Comparison of ENCODE assay signal across 21 mouse cellular contexts in the genomic region with DNA sequence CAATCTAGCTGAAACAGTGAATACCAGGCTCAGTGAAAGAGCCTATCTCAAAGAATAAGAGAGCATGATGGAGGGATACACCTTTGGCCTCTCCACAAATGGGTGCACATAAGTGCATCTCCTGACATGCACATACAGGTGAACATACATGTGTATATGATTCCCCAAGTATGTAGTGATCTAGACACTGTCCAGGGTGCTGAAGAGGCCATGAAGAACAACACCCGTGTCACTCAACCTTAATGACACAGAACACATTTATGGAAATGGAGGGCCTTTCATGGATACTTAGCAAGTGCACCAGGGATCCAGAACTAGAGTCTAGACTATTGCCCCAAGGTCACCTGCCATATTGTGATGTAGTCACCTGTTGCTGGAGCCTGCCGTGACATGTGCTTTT. TPM values are rescaled to one million over a fixed set of nuclear protein-coding genes. Genes with fewer than 3 reads are reported as not detected.
DNase-seq lines count a peak whose midpoint lies in the region; ATAC-seq and TF ChIP-seq lines count a peak whose summit lies in the region.
"Had no signal": no experiment of that assay in that cellular context is flagged by ENCODE, and none has a peak within 500 bp of the region (broad histone marks: within the 10 kb centered on the region; RNA-seq: fewer than 3 reads in every experiment).

No protein-coding gene starts in this region.

- ATAC-seq in forebrain, embryonic 15.5 days (replicated peaks): no peak
- ATAC-seq in liver, embryonic 12.5 days: no peak
- no peak for ATAC-seq in megakaryocyte, adult 5-6 weeks (ENCODE audit: poor library complexity, severe bottlenecking)
- ATAC-seq: activated CD4-positive, CD25-positive, alpha-beta regulatory T cell, adult 4 months had no signal

- no peaks in the 10 kb centered on the region for H3K27me3 ChIP-seq in forebrain, embryonic 15.5 days
- H3K27me3 ChIP-seq in forebrain, embryonic 10.5 days (ENCODE audit: poor library complexity, severe bottlenecking): no peaks in the 10 kb centered on the region
- no peaks in the 10 kb centered on the region for H3K27me3 ChIP-seq in liver, embryonic 12.5 days (replicated peaks)
- H3K27me3 ChIP-seq: heart, embryonic 12.5 days; liver, embryonic 15.5 days; neural tube, embryonic 12.5 days had no signal

- H3K4me1 ChIP-seq in forebrain, embryonic 15.5 days: peaks cover 22% of the 10 kb centered on the region
- peaks cover 23% of the 10 kb centered on the region for H3K4me1 ChIP-seq in forebrain, embryonic 10.5 days
- no peaks in the 10 kb centered on the region for H3K4me1 ChIP-seq in liver, embryonic 12.5 days
- H3K4me1 ChIP-seq: heart, embryonic 12.5 days; liver, embryonic 15.5 days had no signal

- H3K9me3 ChIP-seq in forebrain, embryonic 15.5 days: no peaks in the 10 kb centered on the region
- H3K9me3 ChIP-seq in forebrain, embryonic 10.5 days: no peaks in the 10 kb centered on the region
- no peaks in the 10 kb centered on the region for H3K9me3 ChIP-seq in liver, embryonic 12.5 days (replicated peaks)
- H3K9me3 ChIP-seq: heart, embryonic 12.5 days; liver, embryonic 15.5 days; neural tube, embryonic 12.5 days had no signal

- TF ChIP-seq CTCF in left cerebral cortex, adult 2 months (IDR thresholded peaks at IDR 0.05): no peak

- H3K36me3 ChIP-seq in forebrain, embryonic 15.5 days: no peaks in the 10 kb centered on the region
- no peaks in the 10 kb centered on the region for H3K36me3 ChIP-seq in forebrain, embryonic 10.5 days (replicated peaks)
- H3K36me3 ChIP-seq in liver, embryonic 12.5 days: no peaks in the 10 kb centered on the region
- H3K36me3 ChIP-seq: heart, embryonic 12.5 days; liver, embryonic 15.5 days; neural tube, embryonic 12.5 days had no signal

- no peak overlapping the region for H3K4me3 ChIP-seq in forebrain, embryonic 15.5 days
- no peak overlapping the region for H3K4me3 ChIP-seq in forebrain, embryonic 10.5 days
- no peak overlapping the region for H3K4me3 ChIP-seq in left cerebral cortex, adult 2 months
- no peak overlapping the region for H3K4me3 ChIP-seq in liver, embryonic 12.5 days
- H3K4me3 ChIP-seq: heart, embryonic 12.5 days; liver, embryonic 15.5 days; neural tube, embryonic 12.5 days had no signal

- intact Hi-C loops in left cerebral cortex, adult 2 months (cut with DNase I): loop anchor here (5.0 kb wide), 1 partner anchor 239 kb away; no protein-coding TSS in a partner anchor
- intact Hi-C loops in left cerebral cortex, postnatal 36 days (cut with DNase I): no loop called here

- no peak for DNase-seq in forebrain, embryonic 10.5 days (ENCODE audit: extremely low spot score, low spot score)
- DNase-seq in left cerebral cortex, adult 2 months (ENCODE audit: extremely low spot score in 1 of 2, low spot score in 2 of 2): no peak
- no peak for DNase-seq in left cerebral cortex, postnatal 36 days (ENCODE audit: low spot score in 2 of 2)
- peak; percentile 23 for DNase-seq in NIH3T3 (ENCODE audit: low read depth)
- DNase-seq in forelimb bud, embryonic 11.5 days (ENCODE audit: low read depth, low spot score): peak; percentile 42
- DNase-seq: cerebellum, adult 11 months; cerebellum, postnatal 25 days; gastrocnemius, postnatal 36 days; heart, postnatal 36 days; lung, postnatal 36 days; right cerebral cortex, postnatal 4 days had no signal

- H3K27ac ChIP-seq in forebrain, embryonic 15.5 days (replicated peaks): peak overlapping the region; percentile 48
- no peak overlapping the region for H3K27ac ChIP-seq in forebrain, embryonic 10.5 days
- H3K27ac ChIP-seq in left cerebral cortex, adult 2 months: peak overlapping the region; percentile 78
- no peak overlapping the region for H3K27ac ChIP-seq in liver, embryonic 12.5 days
- H3K27ac ChIP-seq: liver, embryonic 15.5 days; neural tube, embryonic 12.5 days had no signal

- WGBS in forebrain, embryonic 15.5 days: 89% methylated on average over 2 of the region's 2 CpGs
- WGBS in forebrain, embryonic 10.5 days: 89% methylated on average over 2 of the region's 2 CpGs
- WGBS in liver, embryonic 12.5 days (ENCODE audit: insufficient replicate concordance): 64% methylated on average over 2 of the region's 2 CpGs

- H3K4me2 ChIP-seq in forebrain, embryonic 15.5 days (replicated peaks): no peak overlapping the region
- H3K4me2 ChIP-seq in liver, embryonic 12.5 days: no peak overlapping the region
- H3K4me2 ChIP-seq: heart, embryonic 12.5 days; liver, embryonic 15.5 days; neural tube, embryonic 12.5 days had no signal

- no peak overlapping the region for H3K9ac ChIP-seq in forebrain, embryonic 15.5 days (replicated peaks)
- no peak overlapping the region for H3K9ac ChIP-seq in liver, embryonic 12.5 days
- H3K9ac ChIP-seq: heart, embryonic 12.5 days; liver, embryonic 15.5 days; neural tube, embryonic 12.5 days had no signal

RNA-seq across cellular contexts. Expression of a gene that starts 56.9 kb away (rescaled TPM):
- polyA plus RNA-seq in forebrain, embryonic 15.5 days (2015; fragmentation: Nextera tagmentation; extraction: Ambion mirVana): not detected in 2 replicates
- not detected in 2 replicates for polyA plus RNA-seq in forebrain, embryonic 10.5 days (2016; fragmentation: Nextera tagmentation; extraction: Ambion mirVana)
- 1 to 10 TPM; 1.2 to 1.4 TPM for total RNA-seq in left cerebral cortex, adult 2 months (2021)
- total RNA-seq in left cerebral cortex, postnatal 36 days (2021): not detected
- polyA plus RNA-seq in liver, embryonic 12.5 days (2016; fragmentation: Nextera tagmentation; extraction: Ambion mirVana): not detected in 2 replicates
- total RNA-seq in megakaryocyte, adult 5-6 weeks (2015): not detected in 2 replicates
- not detected in 2 replicates for total RNA-seq in megakaryocyte, adult 5-6 weeks (2017)
- total RNA-seq: adrenal gland, postnatal 4 days; gastrocnemius, postnatal 36 days; heart, postnatal 36 days had no signal
- polyA plus RNA-seq: activated CD4-positive, CD25-positive, alpha-beta regulatory T cell, adult 4 months; heart, embryonic 12.5 days; kidney, embryonic 14.5 days; liver, embryonic 15.5 days; midbrain, embryonic 16.5 days; neural tube, embryonic 12.5 days had no signal

Comparison
In these comparisons a context has a peak if more than half of its experiments do, and no peak if none do; other contexts are left out.
1. H3K27ac ChIP-seq: peak in forebrain, embryonic 15.5 days (single experiment) and left cerebral cortex, adult 2 months (single experiment); none in forebrain, embryonic 10.5 days (single experiment) and liver, embryonic 12.5 days (single experiment).
2. DNase-seq: peak in NIH3T3 (single experiment) and forelimb bud, embryonic 11.5 days (single experiment); none in forebrain, embryonic 10.5 days (single experiment), left cerebral cortex, adult 2 months (0 of 2) and left cerebral cortex, postnatal 36 days (0 of 2).